ENCODE assay signal across 11 mouse cellular contexts in the genomic region with DNA sequence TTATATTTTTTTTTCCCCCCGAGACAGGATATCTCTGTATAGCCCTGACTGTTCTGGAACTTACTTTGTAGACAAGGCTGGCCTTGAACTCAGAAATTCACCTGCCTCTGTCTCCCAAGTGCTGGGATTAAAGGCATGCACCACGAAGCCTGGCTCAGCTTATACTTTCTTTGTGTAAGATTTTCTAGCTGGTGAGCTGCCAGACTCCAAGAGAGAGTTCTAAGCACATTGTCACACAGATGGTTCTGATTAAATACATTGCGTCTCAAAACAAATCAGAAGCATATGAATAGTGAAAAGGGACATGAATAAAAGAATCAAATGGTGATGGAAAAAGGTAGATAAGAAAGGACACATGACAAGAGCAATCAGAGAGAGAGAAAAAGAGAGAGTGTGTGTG.
"Had no signal": no experiment of that assay in that cellular context is flagged by ENCODE, and none has a peak within 500 bp of the region (broad histone marks: within the 10 kb centered on the region; RNA-seq: fewer than 3 reads in every experiment).

No protein-coding gene starts in this region.

- DNase-seq: kidney, postnatal 25 days; lung, adult 18-20 months; midbrain, embryonic 14.5 days; thymus, postnatal 4 days had no signal

- H3K4me2 ChIP-seq: limb, embryonic 12.5 days; neural tube, embryonic 12.5 days had no signal

- H3K9me3 ChIP-seq: limb, embryonic 12.5 days; midbrain, embryonic 10.5 days; neural tube, embryonic 12.5 days had no signal

- H3K4me3 ChIP-seq: left cerebral cortex, adult 2 months; limb, embryonic 12.5 days; midbrain, embryonic 10.5 days; myocyte; neural tube, embryonic 12.5 days had no signal

- H3K4me1 ChIP-seq: limb, embryonic 12.5 days; midbrain, embryonic 10.5 days; neural tube, embryonic 12.5 days had no signal

- H3K36me3 ChIP-seq: limb, embryonic 12.5 days; midbrain, embryonic 10.5 days; neural tube, embryonic 12.5 days had no signal

- H3K9ac ChIP-seq: limb, embryonic 12.5 days; liver, embryonic 14.5 days; neural tube, embryonic 12.5 days had no signal

- H3K27ac ChIP-seq: left cerebral cortex, adult 2 months; limb, embryonic 12.5 days; liver, embryonic 14.5 days; midbrain, embryonic 10.5 days; neural tube, embryonic 12.5 days; stomach, postnatal 0 days had no signal

- H3K27me3 ChIP-seq: limb, embryonic 12.5 days; neural tube, embryonic 12.5 days had no signal
